Mouse (Mus musculus) spleen, adult 2 months (tissue): ENCODE measurements around the gene Prr13.

Experiments used
- CTCF ChIP-seq: fragments of 200-500 bp; IDR thresholded peaks from 2 replicates; pipeline ENCODE4 v1.5.1; 2011; ENCODE audit warnings: mild to moderate bottlenecking, inconsistent platforms; ENCODE audit not compliant: insufficient read depth, insufficient read length, insufficient replicate concordance; ENCODE audit errors: extremely low read depth
- POLR2A ChIP-seq: fragments of 200-500 bp; IDR thresholded peaks from 2 replicates; pipeline ENCODE4 v1.6.1; 2011; ENCODE audit warnings: low read depth, low read length, inconsistent platforms

GRCm38 (mm10) chr15:102449366-102449765 is 9.5 kb upstream of the Prr13 start:
- TF ChIP-seq CTCF (no peak), POLR2A (no peak)
